Mouse (Mus musculus) embryonic facial prominence, embryonic 11.5 days (tissue): ENCODE data around the gene Fgfr1op2. TPM values are rescaled to one million over a fixed set of nuclear protein-coding genes. Genes with fewer than 3 reads are reported as not detected.
A peak's percentile ranks its signal among the peaks of the same experiment; 100 is the strongest.

Experiments used
- ATAC-seq: fragments of 200-750 bp; cut with Nextera tagmentation; replicated peaks from 2 replicates; pipeline ENCODE4 v1.8.0; 2017; ENCODE audit warnings: low read depth; ENCODE audit not compliant: insufficient number of reproducible peaks, low FRiP score, low TSS enrichment
- DNase-seq: peaks from one replicate; pipeline ENCODE4 v3.0.0-alpha.2; 2015; ENCODE audit warnings: low spot score
- H3K27ac ChIP-seq: fragments of 300-500 bp; sonication (generic); replicated peaks from 2 replicates; pipeline ENCODE4 v1.5.1; 2014; ENCODE audit warnings: mild to moderate bottlenecking, low read depth, low read length, control low read depth
- H3K27me3 ChIP-seq: fragments of 300-500 bp; sonication (generic); 2 replicates; pipeline ENCODE4 v1.6.1; 2014; ENCODE audit warnings: mild to moderate bottlenecking, low read length, moderate library complexity, mixed read lengths; ENCODE audit not compliant: control insufficient read depth, insufficient read depth
- H3K36me3 ChIP-seq: fragments of 300-500 bp; sonication (generic); replicated peaks from 2 replicates; pipeline ENCODE4 v1.6.1; 2014; ENCODE audit warnings: low read depth, mild to moderate bottlenecking, low read length, moderate library complexity, mixed read lengths; ENCODE audit not compliant: control insufficient read depth, insufficient read depth
- H3K4me1 ChIP-seq: fragments of 300-500 bp; sonication (generic); 2 replicates; pipeline ENCODE4 v1.6.1; 2014; ENCODE audit warnings: low read length, mixed read lengths; ENCODE audit not compliant: control insufficient read depth, insufficient read depth
- H3K4me2 ChIP-seq: fragments of 300-500 bp; sonication (generic); 2 replicates; pipeline ENCODE4 v1.6.1; 2014; ENCODE audit warnings: low read depth, mild to moderate bottlenecking, control low read depth, low read length, moderate library complexity
- H3K4me3 ChIP-seq: fragments of 300-500 bp; sonication (generic); 2 replicates; pipeline ENCODE4 v1.5.1; 2014; ENCODE audit warnings: low read depth, low read length, control low read depth
- H3K9ac ChIP-seq: fragments of 300-500 bp; sonication (generic); replicated peaks from 2 replicates; pipeline ENCODE4 v1.6.1; 2014; ENCODE audit warnings: mild to moderate bottlenecking, control low read depth, low read length
- H3K9me3 ChIP-seq: fragments of 300-500 bp; sonication (generic); replicated peaks from 2 replicates; pipeline ENCODE4 v1.6.1; 2016; ENCODE audit warnings: mild to moderate bottlenecking, low read length, inconsistent platforms, mixed read lengths; ENCODE audit not compliant: control insufficient read depth
- WGBS: fragments of 180-500 bp; shearing (Covaris S2); extraction: QIAGEN DNeasy Blood & Tissue Kit; methylation state at CpG from one replicate; pipeline ENCODE4 v1.1.7; 2014; 5-methylcytosine and 5-hydroxymethylcytosine counted together
- polyA plus RNA-seq: library from polyadenylated mRNA; unstranded; fragments of >200 nt; fragmentation: Nextera tagmentation; extraction: Ambion mirVana; gene quantifications from 2 replicates; pipeline ENCODE4 v1.2.1, GENCODE M21; 2014

Gene Fgfr1op2
- polyA plus RNA-seq, 1 experiment from 2014 or later = 95.7 TPM

GRCm38 (mm10) chr6:146577310-146578109 is 507 bp downstream of the Fgfr1op2 start, which contains the start of gene Ints13:
Ints13 (minus strand) TSS chr6:146577835.
- WGBS = under 1% methylated on average over 76 of the region's 77 CpGs
- peak; percentile 99 for DNase-seq
- peak; percentile 94 for ATAC-seq
- Histone ChIP-seq H3K36me3 (no peaks in the 10 kb centered on the region), H3K4me3 (peak within 1 kb of the TSS; percentile 84), H3K9me3 (no peaks in the 10 kb centered on the region), H3K4me1 (no peaks in the 10 kb centered on the region; the same call in 1 of the 2 replicates), H3K9ac (peak within 1 kb of the TSS; percentile 94), H3K27me3 (no peaks in the 10 kb centered on the region), H3K4me2 (peak within 1 kb of the TSS; percentile 66), H3K27ac (peak within 1 kb of the TSS; percentile 89)

GRCm38 (mm10) chr6:146578111-146578531 is 1.1 kb downstream of the Fgfr1op2 start:
- ATAC-seq (peak; percentile 63), DNase-seq (peak; percentile 45)
- Histone ChIP-seq H3K4me2 (peak overlapping the region; percentile 66), H3K4me1 (no peaks in the 10 kb centered on the region; the same call in 1 of the 2 replicates), H3K27ac (peak overlapping the region; percentile 89), H3K9me3 (no peaks in the 10 kb centered on the region), H3K27me3 (no peaks in the 10 kb centered on the region), H3K36me3 (no peaks in the 10 kb centered on the region), H3K4me3 (peak overlapping the region; percentile 84), H3K9ac (peak overlapping the region; percentile 94)
- WGBS = 0% methylated on average over 22 of the region's 22 CpGs

GRCm38 (mm10) chr6:146578586-146578985 is 1.6 kb downstream of the Fgfr1op2 start:
- DNase-seq (peak; percentile 8), ATAC-seq (no peak)
- peak overlapping the region; percentile 94 for H3K9ac ChIP-seq
- WGBS = 14% methylated on average over 7 of the region's 7 CpGs
- H3K4me1 ChIP-seq = no peaks in the 10 kb centered on the region; the same call in 1 of the 2 replicates
- H3K27ac ChIP-seq = peak overlapping the region; percentile 89; the same call in 1 of the 2 replicates
- H3K36me3 ChIP-seq = no peaks in the 10 kb centered on the region
- H3K4me2 ChIP-seq = peak overlapping the region; percentile 66
- peak overlapping the region; percentile 84 for H3K4me3 ChIP-seq
- H3K27me3 ChIP-seq = no peaks in the 10 kb centered on the region
- no peaks in the 10 kb centered on the region for H3K9me3 ChIP-seq

- Histone ChIP-seq H3K4me3 (no peak overlapping the region), H3K9ac (no peak overlapping the region), H3K4me2 (no peak overlapping the region), H3K36me3 (no peaks in the 10 kb centered on the region), H3K27me3 (no peaks in the 10 kb centered on the region), H3K27ac (no peak overlapping the region), H3K9me3 (no peaks in the 10 kb centered on the region), H3K4me1 (no peaks in the 10 kb centered on the region; the same call in 1 of the 2 replicates)
- 32% methylated on average over 2 of the region's 2 CpGs for WGBS
- ATAC-seq (no peak), DNase-seq (peak; percentile 4)
Measured at GRCm38 (mm10) chr6:146580381-146580926, 3.5 kb downstream of the Fgfr1op2 start.

GRCm38 (mm10) chr6:146583366-146584046 is 6.5 kb downstream of the Fgfr1op2 start:
- WGBS = 87% methylated on average over 2 of the region's 2 CpGs
- Histone ChIP-seq H3K27me3 (no peaks in the 10 kb centered on the region), H3K4me2 (no peak overlapping the region), H3K27ac (no peak overlapping the region), H3K4me1 (no peaks in the 10 kb centered on the region; the same call in 1 of the 2 replicates), H3K36me3 (no peaks in the 10 kb centered on the region; the same call in 1 of the 2 replicates), H3K9ac (no peak overlapping the region), H3K4me3 (no peak overlapping the region), H3K9me3 (no peaks in the 10 kb centered on the region)
- no peak for ATAC-seq
- no peak for DNase-seq

- H3K4me1 ChIP-seq = no peaks in the 10 kb centered on the region
- H3K27ac ChIP-seq = no peak overlapping the region
- 90% methylated on average over 5 of the region's 5 CpGs for WGBS
- DNase-seq (no peak), ATAC-seq (no peak)
- H3K9me3 ChIP-seq = no peaks in the 10 kb centered on the region
- H3K4me3 ChIP-seq = no peak overlapping the region
- no peaks in the 10 kb centered on the region for H3K27me3 ChIP-seq
- no peak overlapping the region for H3K9ac ChIP-seq
- H3K4me2 ChIP-seq = no peak overlapping the region
- H3K36me3 ChIP-seq = no peaks in the 10 kb centered on the region; the same call in 1 of the 2 replicates
Measured at GRCm38 (mm10) chr6:146585134-146585533, 8.1 kb downstream of the Fgfr1op2 start.

GRCm38 (mm10) chr6:146602601-146603000 is 25.6 kb downstream of the Fgfr1op2 start:
- Histone ChIP-seq H3K27me3 (no peaks in the 10 kb centered on the region), H3K4me3 (no peak overlapping the region), H3K9ac (no peak overlapping the region), H3K4me2 (no peak overlapping the region), H3K4me1 (no peaks in the 10 kb centered on the region), H3K9me3 (no peaks in the 10 kb centered on the region), H3K36me3 (no peaks in the 10 kb centered on the region; the same call in 1 of the 2 replicates), H3K27ac (no peak overlapping the region)
- no peak for ATAC-seq
- 82% methylated on average over 4 of the region's 4 CpGs for WGBS
- DNase-seq = no peak
